Mouse (Mus musculus): ENCODE data around the gene Dcaf7.

GRCm38 (mm10) chr11:106034986-106035385 is 1.7 kb upstream of the Dcaf7 start:
- TF ChIP-seq CTCF (IDR thresholded peaks at IDR 0.05; ENCODE audit: extremely low read depth, insufficient read depth, insufficient read length, insufficient replicate concordance), result no peak
- TF ChIP-seq POLR2A (IDR thresholded peaks at IDR 0.05; ENCODE audit: low read depth, low read length), result no peak
